Mouse (Mus musculus) heart, postnatal 36 days (tissue): ENCODE results near the gene Rassf4. TPM values are rescaled to one million over a fixed set of nuclear protein-coding genes. Genes with fewer than 3 reads are reported as not detected.

Source experiments
- DNase-seq, 2 experiments: peaks; one replicate each; pipeline ENCODE4 v3.0.0; 2021 to 2022
- intact Hi-C: fragments of 180-260 bp; cut with DNase I; formaldehyde crosslinking; loops from one replicate; pipeline ENCODE4 v1.15.1; 2025
- total RNA-seq, 2 experiments: library from RNA; stranded (reverse); gene quantifications; 2 replicates each; pipeline ENCODE4 v1.2.3; 2021

The Rassf4 gene
- total RNA-seq, 2 experiments from 2014 or later, result 6.5 to 8.0 TPM

- intact Hi-C loops, result no loop called here
- no peak for DNase-seq
These were observed 1.4 kb downstream of the Rassf4 start for GRCm38 (mm10) chr6:116672349-116672748.

- intact Hi-C loops, result no loop called here
- DNase-seq, result no peak
These were observed 2.0 kb downstream of the Rassf4 start for GRCm38 (mm10) chr6:116671768-116672167.

- intact Hi-C loops, result no loop called here
- DNase-seq, result no peak
These were observed 2.7 kb downstream of the Rassf4 start for GRCm38 (mm10) chr6:116671031-116671430.

- intact Hi-C loops, result no loop called here
- DNase-seq, result no peak
These were observed 3.6 kb downstream of the Rassf4 start for GRCm38 (mm10) chr6:116670144-116670543.

- DNase-seq, result no peak
- intact Hi-C loops, result no loop called here
These were observed 4.9 kb downstream of the Rassf4 start for GRCm38 (mm10) chr6:116668682-116669470.

GRCm38 (mm10) chr6:116667382-116667781 lies 6.4 kb downstream of the Rassf4 start:
- no peak for DNase-seq
- intact Hi-C loops, result no loop called here

- no peak for DNase-seq
- intact Hi-C loops, result no loop called here
These were observed 6.9 kb downstream of the Rassf4 start for GRCm38 (mm10) chr6:116666892-116667291.

- DNase-seq, result no peak
- intact Hi-C loops, result no loop called here
These were observed 7.5 kb downstream of the Rassf4 start for GRCm38 (mm10) chr6:116666085-116666750.

GRCm38 (mm10) chr6:116664830-116665229 lies 8.9 kb downstream of the Rassf4 start:
- intact Hi-C loops, result loop anchor here (5.0 kb wide), 1 partner anchor 43 kb away; no protein-coding TSS in a partner anchor

GRCm38 (mm10) chr6:116664031-116664430 lies 9.7 kb downstream of the Rassf4 start:
- DNase-seq, result no peak
- intact Hi-C loops, result loop anchor here (5.0 kb wide), 1 partner anchor 42 kb away; no protein-coding TSS in a partner anchor

More at GRCm38 (mm10) chr6:116664830-116665229, 8.9 kb downstream of the Rassf4 start:
- no peak for DNase-seq

- no peak for DNase-seq
- intact Hi-C loops, result loop anchor here (5.0 kb wide), 1 partner anchor 41 kb away; no protein-coding TSS in a partner anchor
These were observed 10.4 kb downstream of the Rassf4 start for GRCm38 (mm10) chr6:116663364-116663763.

- intact Hi-C loops, result loop anchor here (1.0 to 5.0 kb wide), 4 partner anchors 37 to 1173 kb away; no protein-coding TSS in a partner anchor
- peak; percentile 61 to 70 for DNase-seq
These were observed 19.9 kb downstream of the Rassf4 start for GRCm38 (mm10) chr6:116653684-116654454.

- intact Hi-C loops, result loop anchor here (5.0 kb wide), 3 partner anchors 36 to 1174 kb away; no protein-coding TSS in a partner anchor
- no peak for DNase-seq
These were observed 20.6 kb downstream of the Rassf4 start for GRCm38 (mm10) chr6:116653191-116653590.

GRCm38 (mm10) chr6:116651437-116652118 lies 22.2 kb downstream of the Rassf4 start:
- peak; percentile 66 to 75 for DNase-seq
- intact Hi-C loops, result loop anchor here (1.0 to 5.0 kb wide), 4 partner anchors 17 to 1176 kb away; no protein-coding TSS in a partner anchor

GRCm38 (mm10) chr6:116650406-116650805 lies 23.3 kb downstream of the Rassf4 start, which contains the start of gene Depp1:
Gene Depp1 (plus strand): TSS chr6:116650609.
- intact Hi-C loops, result loop anchor here (5.0 kb wide), 3 partner anchors 33 to 1177 kb away; no protein-coding TSS in a partner anchor
- peak; percentile 78 to 79 for DNase-seq

GRCm38 (mm10) chr6:116649811-116650210 lies 23.9 kb downstream of the Rassf4 start:
- DNase-seq, result no peak
- intact Hi-C loops, result loop anchor here (5.0 to 10.0 kb wide), 4 partner anchors 33 to 1415 kb away; no protein-coding TSS in a partner anchor

GRCm38 (mm10) chr6:116647763-116648162 lies 26.0 kb downstream of the Rassf4 start:
- intact Hi-C loops, result loop anchor here (10.0 kb wide), 1 partner anchor 1413 kb away; no protein-coding TSS in a partner anchor
- DNase-seq, result peak; percentile 62 to 65

GRCm38 (mm10) chr6:116644335-116644734 lies 29.4 kb downstream of the Rassf4 start:
- no peak for DNase-seq
- intact Hi-C loops, result loop anchor here (10.0 kb wide), 1 partner anchor 1410 kb away; no protein-coding TSS in a partner anchor

GRCm38 (mm10) chr6:116643881-116644280 lies 29.9 kb downstream of the Rassf4 start:
- intact Hi-C loops, result loop anchor here (10.0 kb wide), 1 partner anchor 1409 kb away; no protein-coding TSS in a partner anchor
- no peak for DNase-seq
